Mouse (Mus musculus): ENCODE data around the gene Tmem230. TPM values are rescaled to one million over a fixed set of nuclear protein-coding genes. Genes with fewer than 3 reads are reported as not detected.

The Tmem230 gene
- polyA plus RNA-seq, 1 experiment from 2014 or later, result 44.7 TPM

DNA sequence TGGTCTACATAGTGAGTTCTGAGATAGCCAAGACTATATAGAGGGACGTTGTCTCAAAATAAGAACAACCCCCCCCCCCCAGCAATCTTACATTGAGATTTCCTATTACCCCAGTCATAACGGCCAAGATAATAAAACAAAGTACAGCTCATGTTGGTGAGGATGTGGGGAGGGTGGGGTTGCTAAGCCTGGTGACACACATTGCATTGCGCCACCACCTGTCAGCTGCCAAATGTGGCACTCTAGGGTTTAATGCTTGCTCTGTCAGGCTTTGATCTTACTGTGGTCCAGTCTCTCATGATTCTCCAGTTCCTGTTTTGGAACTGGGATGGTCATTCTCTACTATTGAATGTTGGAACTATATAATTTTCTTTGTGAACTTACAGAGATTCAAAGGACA is 43.8 kb downstream of the Tmem230 start:
- Histone ChIP-seq H3K27ac (ENCODE audit: low read length) (no peak overlapping the region), H3K27me3 (ENCODE audit: control insufficient read depth, insufficient read depth, low read length) (no peaks in the 10 kb centered on the region), H3K9ac (replicated peaks; ENCODE audit: low read depth, low read length) (no peak overlapping the region), H3K4me3 (ENCODE audit: low read depth, low read length) (no peak overlapping the region), H3K36me3 (ENCODE audit: control insufficient read depth, insufficient read depth, low read length) (no peaks in the 10 kb centered on the region), H3K4me2 (replicated peaks; ENCODE audit: low read depth, low read length) (no peak overlapping the region), H3K9me3 (ENCODE audit: control insufficient read depth, low read depth, low read length) (no peaks in the 10 kb centered on the region), H3K4me1 (ENCODE audit: control insufficient read depth, insufficient read depth, low read length) (no peaks in the 10 kb centered on the region)
- 78% methylated on average over 3 of the region's 3 CpGs for WGBS
- ATAC-seq (ENCODE audit: insufficient number of reproducible peaks, insufficient read depth, low FRiP score, low read depth), result no peak

DNA sequence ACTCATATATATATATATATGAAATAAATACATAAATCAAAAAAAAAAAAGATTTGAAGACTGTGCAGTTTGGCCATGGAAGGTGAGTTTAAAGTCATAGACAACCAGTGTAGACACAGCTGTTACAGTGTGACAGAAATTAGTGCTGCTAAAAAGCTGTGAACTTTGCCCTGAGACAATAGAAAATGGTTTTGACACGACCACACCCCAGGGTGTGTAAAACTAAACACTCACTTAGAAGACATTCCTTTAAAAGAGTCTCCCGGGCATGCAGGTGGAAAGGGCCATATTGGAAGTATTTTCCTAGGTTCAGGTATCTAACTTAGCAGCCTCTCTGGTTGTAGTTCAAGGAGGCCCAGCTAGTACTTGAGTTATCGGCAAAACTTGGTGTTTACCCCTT is 44.4 kb downstream of the Tmem230 start:
- no peaks in the 10 kb centered on the region for H3K36me3 ChIP-seq (ENCODE audit: control insufficient read depth, insufficient read depth, low read length)
- H3K4me2 ChIP-seq (replicated peaks; ENCODE audit: low read depth, low read length), result no peak overlapping the region
- no peaks in the 10 kb centered on the region for H3K9me3 ChIP-seq (ENCODE audit: control insufficient read depth, low read depth, low read length)
- no peak overlapping the region for H3K9ac ChIP-seq (replicated peaks; ENCODE audit: low read depth, low read length)
- no peaks in the 10 kb centered on the region for H3K27me3 ChIP-seq (ENCODE audit: control insufficient read depth, insufficient read depth, low read length)
- ATAC-seq (ENCODE audit: insufficient number of reproducible peaks, insufficient read depth, low FRiP score, low read depth), result no peak
- WGBS, result 58% methylated on average over 3 of the region's 3 CpGs
- H3K4me1 ChIP-seq (ENCODE audit: control insufficient read depth, insufficient read depth, low read length), result no peaks in the 10 kb centered on the region
- H3K27ac ChIP-seq (ENCODE audit: low read length), result no peak overlapping the region
- H3K4me3 ChIP-seq (ENCODE audit: low read depth, low read length), result no peak overlapping the region

DNA sequence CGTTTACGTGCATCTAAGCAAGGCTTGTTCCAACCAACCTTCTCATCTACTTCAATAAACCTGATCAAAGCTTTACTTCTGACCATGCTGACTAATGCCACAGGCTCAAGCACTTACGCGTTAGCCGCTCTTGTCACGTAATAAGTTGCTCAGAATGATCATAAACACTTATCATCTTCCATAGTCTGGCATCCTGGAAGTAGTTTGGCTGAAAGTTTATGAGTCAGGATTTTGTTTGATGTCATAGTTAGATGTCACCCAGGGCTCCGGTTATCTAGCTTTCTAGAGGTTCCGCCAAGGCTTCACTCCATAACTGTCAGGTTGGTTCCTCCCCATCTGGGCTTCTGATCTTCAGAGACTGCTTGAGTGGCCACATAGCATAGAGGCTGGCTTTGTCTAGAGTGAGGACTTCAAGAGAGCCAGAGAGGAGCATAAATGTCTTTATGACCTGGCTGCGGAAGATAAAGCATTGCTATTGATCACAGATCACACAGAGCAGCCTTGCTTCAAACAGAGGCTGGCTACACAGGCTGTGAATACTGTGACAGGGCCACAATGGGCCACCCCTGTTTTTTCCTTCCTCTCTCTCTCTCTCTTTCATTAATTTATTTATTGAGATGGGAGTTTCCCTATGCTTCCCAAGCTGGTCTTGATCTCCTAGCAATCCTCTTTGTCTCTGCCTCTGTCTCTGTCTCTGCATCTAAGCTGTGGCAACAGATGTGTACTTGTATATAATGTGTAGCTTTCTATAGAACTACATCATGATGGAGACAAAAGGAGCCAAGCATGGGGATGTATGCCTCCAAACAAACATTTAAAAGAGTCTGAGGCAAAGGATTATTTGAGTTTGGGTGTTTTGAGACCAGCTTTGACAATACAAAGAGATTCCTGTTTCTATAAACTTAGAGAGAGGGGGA is 49.3 kb downstream of the Tmem230 start:
- 77% methylated on average over 9 of the region's 9 CpGs for WGBS
- H3K27ac ChIP-seq (ENCODE audit: low read length), result no peak overlapping the region
- H3K27me3 ChIP-seq (ENCODE audit: control insufficient read depth, insufficient read depth, low read length), result no peaks in the 10 kb centered on the region
- ATAC-seq (ENCODE audit: insufficient number of reproducible peaks, insufficient read depth, low FRiP score, low read depth), result no peak
- H3K9ac ChIP-seq (replicated peaks; ENCODE audit: low read depth, low read length), result no peak overlapping the region
- no peaks in the 10 kb centered on the region for H3K36me3 ChIP-seq (ENCODE audit: control insufficient read depth, insufficient read depth, low read length)
- H3K4me3 ChIP-seq (ENCODE audit: low read depth, low read length), result no peak overlapping the region
- no peaks in the 10 kb centered on the region for H3K4me1 ChIP-seq (ENCODE audit: control insufficient read depth, insufficient read depth, low read length)
- no peak overlapping the region for H3K4me2 ChIP-seq (replicated peaks; ENCODE audit: low read depth, low read length)
- H3K9me3 ChIP-seq (ENCODE audit: control insufficient read depth, low read depth, low read length), result no peaks in the 10 kb centered on the region

DNA sequence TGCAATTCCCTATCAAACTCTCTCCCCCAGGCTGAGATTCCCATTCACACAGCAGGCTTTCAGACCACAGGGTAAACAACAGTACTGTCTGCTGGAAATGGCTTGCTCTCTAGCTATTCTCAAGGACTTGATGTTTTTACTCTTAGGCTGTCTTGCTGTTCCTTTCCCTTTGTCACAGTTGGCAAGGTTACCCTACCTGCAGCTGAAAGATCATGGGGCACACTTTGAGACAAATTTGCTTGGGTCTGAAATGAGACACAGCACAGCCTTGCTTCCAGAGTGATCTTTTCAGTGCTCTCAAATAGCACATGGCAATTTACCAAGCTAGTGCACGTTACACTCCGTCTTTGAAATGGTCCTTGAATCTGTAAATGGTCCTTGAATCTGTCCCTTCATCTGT is 52.0 kb downstream of the Tmem230 start:
- Histone ChIP-seq H3K27ac (ENCODE audit: low read length) (no peak overlapping the region), H3K27me3 (ENCODE audit: control insufficient read depth, insufficient read depth, low read length) (no peaks in the 10 kb centered on the region), H3K9ac (replicated peaks; ENCODE audit: low read depth, low read length) (no peak overlapping the region), H3K4me3 (ENCODE audit: low read depth, low read length) (no peak overlapping the region), H3K36me3 (ENCODE audit: control insufficient read depth, insufficient read depth, low read length) (no peaks in the 10 kb centered on the region), H3K9me3 (ENCODE audit: control insufficient read depth, low read depth, low read length) (no peaks in the 10 kb centered on the region), H3K4me2 (replicated peaks; ENCODE audit: low read depth, low read length) (no peak overlapping the region), H3K4me1 (ENCODE audit: control insufficient read depth, insufficient read depth, low read length) (no peaks in the 10 kb centered on the region)
- WGBS, result 88% methylated on average over 2 of the region's 2 CpGs
- no peak for ATAC-seq (ENCODE audit: insufficient number of reproducible peaks, insufficient read depth, low FRiP score, low read depth)

DNA sequence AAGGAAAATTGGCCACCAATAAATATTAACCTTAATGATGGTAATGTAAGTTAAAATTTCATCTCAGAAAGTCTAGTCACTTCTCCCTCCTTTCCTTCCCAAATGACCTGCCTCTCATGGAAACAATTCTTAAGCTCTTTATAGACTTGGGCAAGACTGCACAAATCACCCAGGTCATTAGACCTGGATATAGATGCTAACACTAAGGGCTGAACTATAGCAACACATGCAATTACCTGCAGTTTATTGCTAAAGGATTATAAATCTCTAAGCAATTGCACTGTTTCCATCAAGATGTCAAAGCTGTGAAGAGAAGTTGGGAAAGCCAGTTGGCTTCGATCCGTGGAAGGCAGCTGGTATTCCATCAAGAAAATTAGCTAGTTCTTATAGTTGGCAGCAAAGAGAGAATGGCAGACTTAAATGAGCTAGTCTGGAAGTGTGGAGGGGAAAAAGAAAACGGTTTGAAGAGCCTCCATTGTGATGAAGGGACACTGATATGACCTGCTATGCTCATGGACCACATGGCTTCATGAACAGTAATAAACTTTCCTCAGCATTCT is 56.9 kb downstream of the Tmem230 start:
- no peaks in the 10 kb centered on the region for H3K36me3 ChIP-seq (ENCODE audit: control insufficient read depth, insufficient read depth, low read length)
- no peak overlapping the region for H3K4me2 ChIP-seq (replicated peaks; ENCODE audit: low read depth, low read length)
- WGBS, result 74% methylated on average over 3 of the region's 3 CpGs
- no peaks in the 10 kb centered on the region for H3K9me3 ChIP-seq (ENCODE audit: control insufficient read depth, low read depth, low read length)
- H3K4me1 ChIP-seq (ENCODE audit: control insufficient read depth, insufficient read depth, low read length), result no peaks in the 10 kb centered on the region
- H3K27me3 ChIP-seq (ENCODE audit: control insufficient read depth, insufficient read depth, low read length), result no peaks in the 10 kb centered on the region
- H3K4me3 ChIP-seq (ENCODE audit: low read depth, low read length), result no peak overlapping the region
- H3K9ac ChIP-seq (replicated peaks; ENCODE audit: low read depth, low read length), result no peak overlapping the region
- H3K27ac ChIP-seq (ENCODE audit: low read length), result no peak overlapping the region
- no peak for ATAC-seq (ENCODE audit: insufficient number of reproducible peaks, insufficient read depth, low FRiP score, low read depth)

Other genes starting within 250 kb of the Tmem230 start
- gene Rassf2, start 217.5 kb downstream of the Tmem230 start, polyA plus RNA-seq (2014; fragmentation: Nextera tagmentation; extraction: Ambion mirVana), result 13.6 and 13.8 TPM in 2 replicates
- 12.4 and 13.2 TPM in 2 replicates for gene Slc23a2, start 102.7 kb downstream of the Tmem230 start, polyA plus RNA-seq (2014; fragmentation: Nextera tagmentation; extraction: Ambion mirVana)
- gene Pcna, start 5.5 kb upstream of the Tmem230 start, polyA plus RNA-seq (2014; fragmentation: Nextera tagmentation; extraction: Ambion mirVana), result 278 and 280 TPM in 2 replicates
- gene Cds2, start 15.3 kb upstream of the Tmem230 start, polyA plus RNA-seq (2014; fragmentation: Nextera tagmentation; extraction: Ambion mirVana), result 20.8 and 24.2 TPM in 2 replicates
- 0.38 and 0.50 TPM in 2 replicates for gene Prokr2, start 137.6 kb upstream of the Tmem230 start, polyA plus RNA-seq (2014; fragmentation: Nextera tagmentation; extraction: Ambion mirVana)